Mouse (Mus musculus): Measurements from ENCODE around the gene Jak1.

Jak1 gene

GRCm38 (mm10) chr4:101254015-101254414, 11.1 kb downstream of the Jak1 start:
- peak; percentile 55; the same call in 1 of the 2 replicates for TF ChIP-seq GATA4 (IDR thresholded peaks at IDR 0.05; ENCODE audit: insufficient replicate concordance, low read length)

GRCm38 (mm10) chr4:101252781-101253622, 12.1 kb downstream of the Jak1 start:
- no peak for TF ChIP-seq GATA4 (IDR thresholded peaks at IDR 0.05; ENCODE audit: insufficient replicate concordance, low read length)

GRCm38 (mm10) chr4:101252016-101252415, 13.1 kb downstream of the Jak1 start:
- TF ChIP-seq GATA4 (IDR thresholded peaks at IDR 0.05; ENCODE audit: insufficient replicate concordance, low read length), result no peak

- no peak for TF ChIP-seq GATA4 (IDR thresholded peaks at IDR 0.05; ENCODE audit: insufficient replicate concordance, low read length)
Measured at GRCm38 (mm10) chr4:101249977-101250743, 14.9 kb downstream of the Jak1 start.

- no peak for TF ChIP-seq GATA4 (IDR thresholded peaks at IDR 0.05; ENCODE audit: insufficient replicate concordance, low read length)
Measured at GRCm38 (mm10) chr4:101247355-101247754, 17.7 kb downstream of the Jak1 start.

GRCm38 (mm10) chr4:101246569-101246968, 18.5 kb downstream of the Jak1 start:
- TF ChIP-seq GATA4 (IDR thresholded peaks at IDR 0.05; ENCODE audit: insufficient replicate concordance, low read length), result no peak

- no peak for TF ChIP-seq GATA4 (IDR thresholded peaks at IDR 0.05; ENCODE audit: insufficient replicate concordance, low read length)
Measured at GRCm38 (mm10) chr4:101244257-101245011, 20.6 kb downstream of the Jak1 start.

- no peak for TF ChIP-seq GATA4 (IDR thresholded peaks at IDR 0.05; ENCODE audit: insufficient replicate concordance, low read length)
Measured at GRCm38 (mm10) chr4:101240875-101241173, 24.3 kb downstream of the Jak1 start.

- no peak for TF ChIP-seq GATA4 (IDR thresholded peaks at IDR 0.05; ENCODE audit: insufficient replicate concordance, low read length)
Measured at GRCm38 (mm10) chr4:101240163-101240874, 24.8 kb downstream of the Jak1 start.

GRCm38 (mm10) chr4:101239313-101240162, 25.5 kb downstream of the Jak1 start:
- TF ChIP-seq GATA4 (IDR thresholded peaks at IDR 0.05; ENCODE audit: insufficient replicate concordance, low read length), result no peak

GRCm38 (mm10) chr4:101238589-101238988, 26.5 kb downstream of the Jak1 start:
- TF ChIP-seq GATA4 (IDR thresholded peaks at IDR 0.05; ENCODE audit: insufficient replicate concordance, low read length), result peak; percentile 74; the same call in 1 of the 2 replicates

GRCm38 (mm10) chr4:101236797-101237196, 28.3 kb downstream of the Jak1 start:
- no peak for TF ChIP-seq GATA4 (IDR thresholded peaks at IDR 0.05; ENCODE audit: insufficient replicate concordance, low read length)

GRCm38 (mm10) chr4:101235964-101236363, 29.1 kb downstream of the Jak1 start:
- no peak for TF ChIP-seq GATA4 (IDR thresholded peaks at IDR 0.05; ENCODE audit: insufficient replicate concordance, low read length)

GRCm38 (mm10) chr4:101234753-101235152, 30.3 kb downstream of the Jak1 start:
- TF ChIP-seq GATA4 (IDR thresholded peaks at IDR 0.05; ENCODE audit: insufficient replicate concordance, low read length), result no peak

All from liver, adult (tissue).